Mouse (Mus musculus): Measurements from ENCODE around the gene Cyth3.

Gene Cyth3

DNA sequence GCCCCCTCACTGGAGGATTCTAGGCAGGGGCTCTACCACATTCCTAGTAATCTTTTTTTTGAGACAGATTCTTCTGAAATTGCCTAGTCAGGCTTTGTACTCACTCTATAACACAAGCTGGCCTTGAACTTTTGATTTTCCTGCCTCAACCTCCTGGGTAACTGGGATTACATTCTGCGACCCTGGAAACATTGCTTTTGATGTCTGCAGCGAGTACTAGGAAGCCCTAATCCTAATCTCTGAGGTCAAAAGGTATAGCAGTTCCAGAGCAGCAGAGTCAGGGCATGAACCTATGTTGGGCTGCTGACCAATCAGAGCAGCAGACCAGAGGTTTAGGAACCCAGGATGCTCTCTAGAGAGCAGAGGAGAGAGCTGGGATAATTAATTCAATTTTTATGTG lies 6.9 kb upstream of the Cyth3 start:
- no peak for DNase-seq (ENCODE audit: extremely low spot score, low read depth, low spot score)

DNA sequence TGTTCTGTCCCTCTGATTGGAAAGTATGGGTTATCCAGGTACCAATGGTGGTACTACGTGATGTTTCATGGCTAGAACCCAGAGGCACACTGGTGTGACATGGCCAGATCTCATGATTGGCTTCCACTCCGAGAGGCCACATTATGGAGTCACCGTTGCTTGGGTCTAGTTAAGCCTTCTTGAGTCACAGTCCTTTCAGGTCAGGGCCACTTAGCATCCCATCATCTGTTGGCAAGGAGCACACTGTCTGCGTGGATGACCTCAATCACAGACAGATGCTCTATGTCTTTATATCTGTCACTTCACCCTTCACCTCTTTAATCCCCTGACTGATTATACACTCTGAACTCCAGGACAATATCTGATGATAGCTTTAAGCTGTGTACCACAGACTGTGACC lies 6.1 kb upstream of the Cyth3 start:
- no peak for DNase-seq (ENCODE audit: extremely low spot score, low read depth, low spot score)

DNA sequence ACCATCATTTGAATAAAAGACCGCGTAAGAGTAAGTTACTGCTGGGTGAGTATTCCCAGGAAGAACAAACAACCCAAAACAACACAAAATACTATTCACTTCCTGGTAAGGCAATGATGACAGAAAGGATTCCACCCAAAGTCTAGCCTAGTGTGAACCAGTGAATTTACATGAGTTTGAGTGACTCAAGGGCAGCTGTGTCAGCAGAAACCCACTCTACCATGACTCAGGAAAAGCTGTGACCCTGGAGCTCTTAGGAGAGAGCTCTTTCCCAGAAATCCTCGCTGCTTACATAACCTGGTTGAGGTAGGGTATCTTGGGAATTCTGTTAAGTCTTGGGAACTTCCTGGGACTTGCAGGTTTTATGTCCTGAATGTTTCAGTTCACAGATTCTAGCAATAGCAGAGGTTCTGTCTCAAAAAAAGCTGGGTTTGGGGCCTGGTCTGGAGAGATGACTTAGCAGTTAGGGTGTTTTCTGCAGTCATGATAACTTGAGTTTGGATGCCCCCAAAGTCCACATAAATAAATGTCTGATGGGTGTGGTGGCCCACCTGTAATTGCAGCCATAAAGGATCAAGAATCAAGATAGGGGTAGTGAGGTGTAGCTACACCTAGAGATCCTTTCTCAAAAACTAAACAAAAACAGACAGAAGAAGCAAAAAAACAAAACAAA lies 5.5 kb upstream of the Cyth3 start:
- no peak for DNase-seq (ENCODE audit: extremely low spot score, low read depth, low spot score)

DNA sequence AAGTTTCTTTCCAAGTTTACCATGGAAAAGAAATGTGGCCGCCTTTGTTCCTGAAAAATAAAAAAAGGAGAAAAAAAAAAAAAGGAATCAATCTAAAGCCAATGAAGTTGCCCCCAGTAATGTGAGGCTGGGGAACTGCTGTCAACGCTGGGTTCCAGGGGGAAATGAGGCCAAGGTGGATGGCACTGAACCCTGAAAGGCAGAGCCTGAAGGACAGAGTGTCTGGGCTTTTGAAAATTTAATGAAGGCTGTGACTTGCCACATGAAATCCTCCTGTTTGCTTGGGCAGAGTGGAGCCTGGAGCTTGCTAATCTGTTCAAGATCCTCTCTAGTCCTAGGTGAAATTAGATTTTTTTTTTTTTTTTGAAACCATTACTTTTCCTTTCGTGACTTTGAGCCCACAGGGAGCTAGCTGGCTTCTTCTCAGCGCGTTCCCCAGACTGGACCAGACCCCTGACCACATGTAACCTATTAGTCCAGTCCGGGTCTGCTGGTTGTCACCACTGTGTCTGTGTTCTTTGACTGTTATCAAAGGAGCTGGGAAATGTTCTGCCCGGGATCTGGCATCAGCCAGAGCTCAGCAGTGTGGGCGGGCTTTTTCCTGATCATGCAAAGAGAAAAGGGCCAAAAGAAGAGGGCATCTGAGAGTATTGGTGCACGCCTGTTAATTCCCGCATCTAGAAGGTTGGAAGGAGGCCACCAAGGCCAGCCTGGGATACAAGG lies 4.6 kb upstream of the Cyth3 start:
- DNase-seq (ENCODE audit: extremely low spot score, low read depth, low spot score), result no peak

DNA sequence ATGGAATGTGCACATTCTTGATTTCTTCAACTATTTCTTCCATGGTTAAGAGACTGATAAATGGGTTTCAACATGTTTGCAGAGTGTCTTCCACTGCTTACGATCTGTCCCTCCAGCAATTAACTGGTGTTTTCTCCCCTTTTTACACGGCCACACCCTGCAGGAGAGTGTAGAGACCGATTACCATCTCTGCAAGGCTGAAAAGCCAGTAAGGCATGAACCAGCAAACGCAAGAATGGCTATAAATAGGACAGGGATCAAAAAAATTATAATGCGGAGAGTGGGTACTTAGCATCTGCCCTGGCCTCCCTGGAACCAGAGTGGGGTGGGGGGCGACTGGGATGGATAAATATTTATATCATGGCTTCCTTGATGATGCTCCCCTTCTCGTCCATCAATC lies 3.7 kb upstream of the Cyth3 start:
- no peak for DNase-seq (ENCODE audit: extremely low spot score, low read depth, low spot score)

DNA sequence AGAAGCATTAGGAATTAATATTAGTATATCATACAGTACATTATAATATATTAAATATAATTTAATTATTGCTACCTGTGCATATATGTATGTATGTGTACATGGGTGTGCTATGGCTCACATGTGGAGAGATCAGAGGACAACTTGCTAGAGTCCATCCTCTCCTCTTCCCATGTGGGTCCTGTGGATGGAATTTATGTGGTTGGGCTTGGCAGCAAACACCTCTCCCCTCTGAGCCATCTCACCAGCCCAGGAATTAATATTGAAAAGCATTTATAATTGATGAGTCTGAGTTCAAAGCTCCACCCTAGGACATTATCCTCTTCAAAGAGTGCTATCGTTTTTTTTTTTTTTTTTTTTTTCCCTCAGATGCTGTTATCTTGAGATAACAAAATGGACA lies 2.1 kb upstream of the Cyth3 start:
- DNase-seq (ENCODE audit: extremely low spot score, low read depth, low spot score), result no peak

DNA sequence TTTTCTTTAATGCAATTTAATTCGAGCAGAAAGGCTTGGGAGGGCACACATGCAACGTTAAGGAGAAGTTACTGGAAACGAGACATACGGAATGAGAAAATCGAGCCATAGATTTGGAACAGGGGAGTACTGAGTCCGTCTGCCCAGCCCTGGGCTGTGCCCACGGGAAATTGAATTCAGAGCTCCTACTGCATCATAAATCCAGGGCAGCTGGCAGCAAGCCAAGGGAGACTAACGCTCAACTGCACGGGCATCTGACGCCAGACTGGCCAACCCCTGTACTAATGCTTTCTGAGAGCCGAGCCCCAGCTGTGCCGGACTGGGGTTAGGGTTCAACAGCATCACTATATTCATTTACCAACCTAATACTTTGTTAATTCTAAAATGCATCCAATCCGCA lies 1.3 kb upstream of the Cyth3 start:
- no peak for DNase-seq (ENCODE audit: extremely low spot score, low read depth, low spot score)

DNA sequence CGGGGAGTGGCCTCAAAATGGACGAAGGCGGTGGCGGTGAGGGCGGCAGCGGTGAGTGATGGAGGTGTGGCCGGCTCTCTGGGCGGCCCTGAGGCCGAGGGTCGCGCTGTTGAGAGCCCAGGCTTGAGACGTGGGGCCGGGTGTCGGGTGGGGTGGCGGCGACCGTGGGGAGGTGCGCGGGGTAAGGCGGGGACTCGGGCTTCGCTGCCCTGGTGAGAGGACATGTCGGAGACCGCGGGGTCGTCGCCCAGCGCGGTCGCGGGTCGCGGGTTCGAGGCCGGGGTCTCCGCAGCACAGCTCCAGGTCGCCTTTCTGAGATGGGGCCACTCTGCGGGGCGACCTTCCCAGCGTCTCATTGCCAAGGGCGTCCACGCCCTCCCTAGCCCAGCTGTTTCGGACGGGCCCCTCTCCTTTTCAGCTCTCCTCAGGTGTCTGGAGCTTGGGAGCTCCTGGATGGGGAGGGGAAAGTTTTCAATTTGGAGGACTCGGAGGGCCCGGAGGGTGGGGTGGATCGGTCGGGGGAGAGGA lies 440 bp downstream of the Cyth3 start:
- DNase-seq (ENCODE audit: extremely low spot score, low read depth, low spot score), result no peak

DNA sequence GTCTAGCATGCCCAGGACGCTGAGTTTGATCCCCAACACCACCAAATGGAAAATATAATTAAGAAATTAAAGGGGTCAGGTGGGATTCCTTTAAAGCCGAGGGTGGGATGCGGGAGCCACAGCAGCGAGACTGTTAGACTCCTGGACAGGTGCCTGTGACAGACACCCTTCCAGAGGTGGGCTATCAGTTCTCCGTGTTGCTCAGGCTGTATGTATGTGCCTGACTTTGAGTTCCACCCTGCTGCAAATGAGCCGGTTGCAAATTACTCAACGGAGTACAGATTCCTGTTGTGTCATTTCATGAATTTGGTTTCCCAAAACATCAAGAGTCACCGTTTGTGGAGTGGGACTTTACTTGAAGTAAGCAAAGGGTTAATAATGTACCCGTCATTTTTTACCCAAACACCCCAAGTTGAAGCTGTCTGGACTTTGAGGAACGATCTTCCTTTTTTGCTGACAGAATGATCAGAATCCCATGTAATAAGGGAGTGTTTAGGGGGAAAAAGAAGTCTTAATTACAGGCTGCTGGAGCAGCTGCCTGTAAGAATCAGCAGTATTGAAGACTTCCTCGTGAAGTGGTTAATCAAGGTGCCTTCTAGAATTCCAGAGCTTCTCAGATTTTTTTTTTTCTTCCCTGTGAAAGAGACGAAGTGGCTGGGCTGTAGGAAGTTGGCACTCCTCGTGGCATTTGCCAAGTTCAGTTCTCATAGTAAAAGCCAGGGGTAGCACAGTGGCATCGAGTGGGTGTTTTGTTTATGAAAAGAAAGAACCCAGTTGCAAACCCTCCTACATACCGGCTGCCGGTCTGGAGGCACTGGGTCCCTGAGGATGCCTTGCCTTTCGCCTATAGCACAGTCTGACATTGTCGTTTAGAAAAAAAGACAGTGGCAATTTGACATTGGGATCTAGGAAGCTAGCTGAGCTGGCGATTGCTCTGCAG lies 1.4 kb downstream of the Cyth3 start:
- DNase-seq (ENCODE audit: extremely low spot score, low read depth, low spot score), result no peak

DNA sequence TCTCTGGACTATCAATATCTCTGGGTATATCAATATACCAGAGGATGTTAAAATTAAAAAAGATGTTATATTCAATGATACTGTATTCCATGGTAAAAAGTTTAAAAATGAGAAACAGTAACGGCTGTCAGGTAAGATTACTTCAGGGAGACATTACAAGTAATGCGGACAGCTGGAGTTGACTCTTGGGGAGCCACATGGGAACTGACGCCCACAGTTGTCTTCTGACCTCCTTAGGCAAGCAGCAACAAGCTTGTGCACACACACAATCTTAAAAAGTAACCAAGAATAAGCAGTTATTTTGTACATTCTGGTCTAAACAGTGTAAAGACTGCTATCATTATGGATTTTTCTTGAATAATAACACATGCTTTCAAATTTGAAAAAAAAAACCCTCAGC lies 2.2 kb downstream of the Cyth3 start:
- no peak for DNase-seq (ENCODE audit: extremely low spot score, low read depth, low spot score)

DNA sequence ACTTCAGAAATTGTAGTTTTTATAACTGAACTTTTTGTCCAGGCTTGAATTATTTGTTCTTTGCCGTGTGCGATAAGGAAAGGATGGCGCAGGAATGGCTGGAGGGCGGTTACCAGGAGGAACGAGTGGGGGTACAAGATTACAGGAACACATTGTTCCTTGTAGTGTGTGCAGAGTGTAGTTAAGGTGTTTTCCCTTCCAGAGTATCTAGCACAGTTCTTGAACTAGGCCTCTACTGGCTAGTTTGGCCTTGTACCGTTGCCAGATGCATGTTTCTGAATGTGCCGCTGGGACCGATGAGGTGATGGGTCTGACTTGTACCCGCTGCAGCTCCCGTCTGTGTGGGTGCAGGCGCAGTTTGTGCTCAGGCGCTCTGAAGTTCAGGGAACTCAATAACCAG lies 3.2 kb downstream of the Cyth3 start:
- DNase-seq (ENCODE audit: extremely low spot score, low read depth, low spot score), result no peak

DNA sequence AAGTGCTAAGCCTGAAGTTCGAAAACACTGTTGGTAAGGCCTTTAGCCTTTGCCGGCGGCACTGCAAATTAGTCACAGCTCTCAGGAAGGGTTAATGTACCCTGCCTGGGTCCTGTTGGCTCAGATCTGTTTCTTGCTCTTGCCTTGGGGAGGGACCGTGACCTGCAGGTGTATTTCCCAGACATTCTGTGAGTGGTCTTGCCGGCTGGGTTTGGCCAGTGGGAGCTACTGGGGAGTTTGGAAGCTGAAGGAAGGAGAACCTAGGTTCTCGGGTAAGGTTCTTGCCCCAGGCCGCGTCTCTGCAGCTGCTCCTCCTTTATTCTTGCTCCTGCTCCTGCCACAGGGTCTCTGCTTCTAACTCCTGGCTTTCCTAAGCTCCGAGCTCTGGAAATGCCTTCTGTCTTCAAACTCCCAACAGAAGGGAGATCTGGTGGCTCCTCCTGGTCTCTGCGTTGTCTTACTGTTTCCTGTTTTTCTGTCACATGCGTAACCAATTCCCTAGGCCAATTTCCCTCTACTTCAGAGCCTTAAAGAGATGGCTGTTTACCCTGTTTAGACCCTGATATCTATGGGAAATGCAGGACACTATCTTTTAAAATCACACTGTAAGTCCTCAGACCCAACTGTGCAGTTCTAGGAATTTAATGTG lies 3.8 kb downstream of the Cyth3 start:
- no peak for DNase-seq (ENCODE audit: extremely low spot score, low read depth, low spot score)

DNA sequence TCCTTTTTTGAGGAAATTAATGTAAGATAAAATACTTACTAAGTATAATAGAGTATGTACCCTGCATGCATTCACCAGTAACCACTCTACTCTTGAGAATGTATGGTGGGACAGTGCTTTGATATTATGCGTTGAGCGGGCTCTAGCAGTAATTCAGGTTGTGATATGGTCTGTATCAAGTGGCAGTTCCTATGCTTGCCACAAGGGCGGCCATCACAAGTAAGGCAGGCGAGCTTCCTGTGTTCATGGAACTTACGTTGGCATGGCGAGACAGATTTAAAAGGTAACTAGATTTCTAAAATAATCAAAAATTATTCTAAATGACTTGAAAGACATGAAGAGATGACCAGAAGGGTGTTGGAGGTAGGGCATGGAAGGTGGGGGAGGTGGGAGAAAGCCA lies 5.3 kb downstream of the Cyth3 start:
- no peak for DNase-seq (ENCODE audit: extremely low spot score, low read depth, low spot score)

DNA sequence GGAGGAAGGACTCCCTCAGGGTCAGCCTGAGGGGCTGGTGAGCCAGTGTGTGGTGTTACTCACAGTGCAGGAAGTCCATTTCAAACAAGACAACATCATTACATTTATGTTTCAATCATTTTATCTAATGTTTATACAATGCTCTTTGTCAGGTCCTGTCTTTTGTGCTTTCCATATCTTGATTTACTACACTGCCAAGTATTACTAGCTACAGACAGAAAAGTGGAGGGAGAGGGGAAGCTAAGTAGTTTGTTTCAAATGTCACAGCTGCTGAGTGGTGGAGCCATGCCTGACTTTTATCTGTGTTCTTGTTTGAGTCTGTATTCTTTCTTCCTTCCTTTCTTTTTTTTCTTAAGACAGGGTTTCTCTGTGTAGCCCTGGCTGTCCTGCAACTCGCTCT lies 5.7 kb downstream of the Cyth3 start:
- no peak for DNase-seq (ENCODE audit: extremely low spot score, low read depth, low spot score)

DNA sequence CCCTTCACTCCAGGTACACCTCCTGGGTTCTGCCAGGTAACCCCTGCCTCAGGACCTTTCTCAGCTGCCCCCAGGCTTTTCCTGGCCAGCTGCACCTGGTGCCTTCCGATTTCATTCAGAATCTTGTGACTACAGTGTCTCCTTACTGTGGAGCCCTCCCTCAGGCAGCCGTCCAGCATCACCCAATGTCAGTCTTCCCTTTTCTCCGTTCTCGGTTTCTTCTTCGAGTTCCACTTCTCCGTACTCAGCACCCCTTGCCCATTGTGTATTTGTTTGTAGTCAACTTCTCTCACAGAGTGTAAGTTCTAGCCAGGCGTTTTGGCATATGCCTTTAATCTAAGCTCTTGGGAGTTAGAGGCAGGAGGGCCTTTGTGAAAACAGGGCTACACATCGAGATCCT lies 7.4 kb downstream of the Cyth3 start:
- no peak for DNase-seq (ENCODE audit: extremely low spot score, low read depth, low spot score)

DNA sequence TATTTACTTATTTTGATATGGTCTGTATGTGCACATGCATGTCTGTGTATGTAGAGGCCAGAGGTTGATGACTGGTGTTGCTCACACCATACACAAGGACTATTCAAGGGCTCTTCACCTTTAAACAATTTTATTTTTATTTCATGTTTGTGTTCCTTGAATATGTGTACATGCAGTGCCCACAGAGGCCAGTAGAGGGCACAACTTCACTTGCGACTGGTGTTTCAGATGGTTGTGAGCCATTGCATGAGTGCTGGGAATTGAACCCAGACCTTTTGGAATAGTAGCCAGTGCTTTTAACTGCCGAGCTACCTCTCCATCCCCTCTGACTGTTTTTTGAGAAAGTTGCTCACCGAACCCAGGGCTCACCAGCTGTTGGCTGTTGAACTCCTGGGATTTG lies 8.0 kb downstream of the Cyth3 start:
- DNase-seq (ENCODE audit: extremely low spot score, low read depth, low spot score), result no peak

DNA sequence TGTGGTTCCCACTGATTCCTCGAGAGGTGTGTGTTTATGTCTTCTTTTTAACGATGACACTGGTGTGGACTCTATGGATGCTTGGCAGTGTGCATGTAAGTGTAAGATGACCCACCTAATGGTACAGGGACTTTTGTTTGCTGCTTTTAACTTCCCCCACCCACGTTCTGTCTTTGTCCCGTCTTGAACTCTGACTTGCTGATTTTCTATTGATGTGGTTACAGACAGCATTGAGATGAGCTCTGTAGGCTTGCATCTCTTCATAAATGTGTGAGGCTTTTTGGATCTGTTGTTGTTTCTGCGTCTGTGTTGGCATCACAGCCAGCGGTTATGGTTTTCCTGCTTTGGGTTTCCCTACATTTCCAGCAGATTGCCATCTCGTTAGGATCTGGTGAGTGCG lies 8.5 kb downstream of the Cyth3 start:
- DNase-seq (ENCODE audit: extremely low spot score, low read depth, low spot score), result no peak

DNA sequence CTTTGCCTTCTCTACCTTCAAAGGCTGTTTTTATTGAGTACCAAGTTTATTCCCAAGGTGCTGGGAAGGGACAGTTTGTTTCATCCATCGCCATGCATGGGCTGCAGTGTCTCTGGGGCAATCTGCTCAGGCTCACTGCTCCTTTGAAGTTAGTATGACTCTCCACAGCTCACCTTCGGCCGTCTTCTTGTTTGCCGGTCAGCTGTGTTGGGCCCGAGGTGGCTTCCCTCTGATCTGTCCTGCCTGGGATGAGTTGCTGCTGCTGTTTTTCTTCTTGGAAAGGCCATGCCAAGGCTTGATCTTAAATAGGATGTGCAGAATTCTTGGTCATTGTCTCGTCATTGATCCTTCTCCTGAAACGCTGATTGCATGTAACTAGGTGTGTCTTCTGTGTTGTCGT lies 9.3 kb downstream of the Cyth3 start:
- no peak for DNase-seq (ENCODE audit: extremely low spot score, low read depth, low spot score)

DNA sequence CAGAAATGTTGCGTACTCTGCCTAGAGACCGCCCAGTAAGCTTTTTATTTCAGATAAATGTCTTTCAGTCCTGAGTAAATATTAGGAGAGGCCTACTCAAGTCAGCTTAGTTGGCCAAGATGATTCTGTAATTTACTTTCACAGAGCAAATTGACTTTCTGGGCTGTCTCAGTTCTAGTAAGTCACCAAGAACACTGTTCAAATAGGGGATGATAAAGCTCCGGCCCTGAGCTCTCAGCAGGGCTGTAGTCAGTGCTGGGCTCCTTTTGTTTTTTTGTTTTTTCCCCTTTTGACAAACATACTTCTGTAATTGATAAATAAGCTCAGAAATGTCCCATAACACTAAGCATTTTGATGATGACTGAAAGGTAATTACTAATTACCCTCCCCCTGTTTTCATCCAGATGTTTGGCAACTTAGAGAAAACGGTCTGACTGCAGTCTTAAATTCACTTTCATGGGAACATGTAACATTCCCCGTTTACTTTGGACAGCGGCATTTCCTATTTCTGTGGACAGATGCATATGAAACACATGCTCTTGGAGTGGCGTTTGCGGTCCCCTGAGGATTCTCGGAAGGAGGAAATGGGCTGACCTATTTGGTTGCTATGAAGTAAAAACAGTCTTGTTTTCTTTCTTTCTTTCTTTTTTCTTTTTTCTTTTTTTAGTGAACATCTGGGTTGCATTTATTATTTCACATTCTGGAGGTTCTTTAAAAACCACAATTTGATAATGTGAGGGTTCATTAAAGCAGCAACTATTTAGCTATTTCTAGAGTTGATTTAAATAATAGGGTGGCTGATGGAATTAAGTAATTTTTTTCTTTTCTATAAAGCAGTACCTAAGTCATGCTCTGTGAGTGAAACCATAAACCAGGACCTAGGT lies 10.7 kb downstream of the Cyth3 start:
- DNase-seq (ENCODE audit: extremely low spot score, low read depth, low spot score), result no peak

DNA sequence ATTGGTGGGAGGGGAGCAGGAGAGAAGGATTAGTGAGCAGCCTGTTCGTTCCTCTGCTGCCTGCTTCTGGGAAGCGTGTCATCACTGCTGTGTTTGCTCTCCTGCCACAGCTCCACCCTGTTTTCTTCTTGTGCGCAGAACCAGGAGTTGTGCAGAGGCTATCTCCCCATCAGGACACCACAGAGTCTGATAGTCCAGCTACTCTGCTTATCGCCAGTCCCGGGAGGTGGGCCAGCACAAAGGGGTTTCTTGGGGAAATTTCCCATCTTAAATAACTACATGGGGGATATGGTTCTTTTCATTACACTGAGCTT lies 11.3 kb downstream of the Cyth3 start:
- no peak for DNase-seq (ENCODE audit: extremely low spot score, low read depth, low spot score)
